Mouse (Mus musculus) liver, postnatal 0 days (tissue): ENCODE measurements at regions not wholly inside any gene's neighbourhood (a gene's known extent, or its start where the extent isn't known, plus 50 kb on each side); places are given as distances from the start of the nearest gene placed in this dataset.

Experiments
- ATAC-seq: fragments of 200-750 bp; cut with Nextera tagmentation; 2 replicates; pipeline ENCODE4 v1.8.0; 2017; ENCODE audit warnings: mild to moderate bottlenecking, moderate library complexity
- DNase-seq: peaks from one replicate; pipeline ENCODE4 v3.0.0-alpha.2; 2016
- H3K27ac ChIP-seq: fragments of 300-500 bp; sonication (generic); 2 replicates; pipeline ENCODE4 v1.5.1; 2014; ENCODE audit warnings: antibody characterized with exemption, moderate library complexity, mild to moderate bottlenecking, low read depth
- H3K27me3 ChIP-seq: fragments of 300-500 bp; sonication (generic); 2 replicates; pipeline ENCODE4 v1.6.1; 2014; ENCODE audit warnings: low read length, control low read depth, mixed read lengths; ENCODE audit not compliant: insufficient read depth
- H3K36me3 ChIP-seq: fragments of 300-500 bp; sonication (generic); replicated peaks from 2 replicates; pipeline ENCODE4 v1.6.1; 2014; ENCODE audit warnings: mild to moderate bottlenecking, control low read depth, low read length, moderate library complexity, mixed read lengths; ENCODE audit not compliant: insufficient read depth
- H3K4me1 ChIP-seq: fragments of 300-500 bp; sonication (generic); 2 replicates; pipeline ENCODE4 v1.6.1; 2014; ENCODE audit warnings: antibody characterized with exemption, mild to moderate bottlenecking, control low read depth; ENCODE audit not compliant: insufficient read depth
- H3K4me2 ChIP-seq: fragments of 300-500 bp; sonication (generic); 2 replicates; pipeline ENCODE4 v1.6.1; 2014; ENCODE audit warnings: low read depth, mild to moderate bottlenecking, low read length, moderate library complexity, mixed read lengths
- H3K4me3 ChIP-seq: fragments of 300-500 bp; sonication (generic); 2 replicates; pipeline ENCODE4 v1.5.1; 2014; ENCODE audit warnings: low read depth, low read length
- H3K9ac ChIP-seq: fragments of 300-500 bp; sonication (generic); replicated peaks from 2 replicates; pipeline ENCODE4 v1.6.1; 2014; ENCODE audit warnings: mild to moderate bottlenecking, moderate library complexity
- H3K9me3 ChIP-seq: fragments of 300-500 bp; sonication (generic); 2 replicates; pipeline ENCODE4 v1.6.1; 2016; ENCODE audit warnings: mild to moderate bottlenecking, control low read depth, low read length, mixed read lengths
- CTCF ChIP-seq: sonication (generic); IDR thresholded peaks from 2 replicates; pipeline ENCODE4 v1.5.1; 2016; ENCODE audit warnings: antibody characterized with exemption, low read depth
- EP300 ChIP-seq: IDR thresholded peaks from 2 replicates; pipeline ENCODE4 v1.6.1; 2016; ENCODE audit warnings: antibody characterized with exemption, low read depth, mild to moderate bottlenecking
- WGBS: fragments of 180-500 bp; shearing (Covaris S2); extraction: QIAGEN DNeasy Blood & Tissue Kit; methylation state at CpG from one replicate; pipeline ENCODE4 v1.1.7; 2014; ENCODE audit not compliant: insufficient replicate concordance; 5-methylcytosine and 5-hydroxymethylcytosine counted together

- Histone ChIP-seq H3K9ac (no peak overlapping the region), H3K36me3 (no peaks in the 10 kb centered on the region), H3K4me1 (no peaks in the 10 kb centered on the region), H3K9me3 (no peaks in the 10 kb centered on the region), H3K4me3 (no peak overlapping the region), H3K27me3 (no peaks in the 10 kb centered on the region), H3K27ac (no peak overlapping the region), H3K4me2 (no peak overlapping the region)
- DNase-seq = no peak
- 78% methylated on average over 2 of the region's 2 CpGs for WGBS
- no peak for TF ChIP-seq EP300
- TF ChIP-seq CTCF = no peak
- ATAC-seq = no peak
These were observed 56.3 kb upstream of the Ufm1 start for GRCm38 (mm10) chr3:53919941-53920340.

GRCm38 (mm10) chr3:53919541-53919940 lies 55.9 kb upstream of the Ufm1 start:
- Histone ChIP-seq H3K4me3 (no peak overlapping the region), H3K9ac (no peak overlapping the region), H3K4me2 (no peak overlapping the region), H3K9me3 (no peaks in the 10 kb centered on the region), H3K36me3 (no peaks in the 10 kb centered on the region), H3K27me3 (no peaks in the 10 kb centered on the region), H3K27ac (no peak overlapping the region), H3K4me1 (no peaks in the 10 kb centered on the region)
- TF ChIP-seq EP300 (no peak), CTCF (no peak)
- 78% methylated on average over 3 of the region's 3 CpGs for WGBS
- ATAC-seq = no peak
- no peak for DNase-seq

- Histone ChIP-seq H3K9ac (no peak overlapping the region), H3K27ac (no peak overlapping the region), H3K4me1 (no peaks in the 10 kb centered on the region), H3K4me2 (no peak overlapping the region), H3K4me3 (no peak overlapping the region), H3K9me3 (no peaks in the 10 kb centered on the region), H3K36me3 (no peaks in the 10 kb centered on the region), H3K27me3 (no peaks in the 10 kb centered on the region)
- 75% methylated on average over 3 of the region's 3 CpGs for WGBS
- TF ChIP-seq EP300 = no peak
- ATAC-seq (no peak), DNase-seq (no peak)
These were observed 54.3 kb upstream of the Ufm1 start for GRCm38 (mm10) chr3:53917960-53918359.

GRCm38 (mm10) chr3:53913984-53914669 lies 50.5 kb upstream of the Ufm1 start:
- Histone ChIP-seq H3K36me3 (no peaks in the 10 kb centered on the region), H3K27me3 (no peaks in the 10 kb centered on the region), H3K9me3 (no peaks in the 10 kb centered on the region), H3K4me3 (no peak overlapping the region), H3K9ac (no peak overlapping the region), H3K27ac (no peak overlapping the region), H3K4me2 (no peak overlapping the region), H3K4me1 (no peaks in the 10 kb centered on the region)
- WGBS = 74% methylated on average over 3 of the region's 3 CpGs
- TF ChIP-seq EP300 = no peak
- no peak for TF ChIP-seq CTCF
- DNase-seq (no peak), ATAC-seq (no peak)
